In the genomic region with DNA sequence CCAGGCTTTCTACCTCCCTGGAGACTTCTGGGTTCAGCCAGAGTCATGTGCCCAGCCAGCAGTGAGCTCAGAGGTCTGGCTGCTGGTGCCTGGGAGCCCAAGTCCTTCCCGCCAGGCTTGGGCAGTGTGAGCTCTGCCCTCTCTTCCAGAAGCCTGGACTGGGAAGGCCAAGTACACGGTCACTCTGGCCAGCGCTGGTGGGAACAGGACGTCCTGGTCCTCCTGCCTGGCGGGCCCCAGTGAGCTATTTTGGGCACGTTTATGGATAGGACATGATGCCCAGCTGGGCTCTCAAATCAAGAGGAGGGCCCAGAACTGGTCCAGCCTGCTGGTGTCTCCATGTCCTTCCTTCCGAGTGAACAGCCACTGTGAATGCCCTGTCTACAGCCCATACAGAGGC, we compare ENCODE assay signal across 12 mouse cellular contexts.
A peak's percentile ranks its signal among the peaks of the same experiment; 100 is the strongest.
DNase-seq lines count a peak whose midpoint lies in the region; ATAC-seq lines count a peak whose summit lies in the region.
"Had no signal": no experiment of that assay in that cellular context is flagged by ENCODE, and none has a peak within 500 bp of the region (broad histone marks: within the 10 kb centered on the region; RNA-seq: fewer than 3 reads in every experiment).

No protein-coding gene starts in this region.

- 60% methylated on average over 7 of the region's 7 CpGs for WGBS in heart, embryonic 11.5 days (ENCODE audit: insufficient replicate concordance)

- H3K4me1 ChIP-seq in heart, embryonic 11.5 days (ENCODE audit: control insufficient read depth, insufficient read depth, low read length), result peaks cover 54% of the 10 kb centered on the region

- H3K27ac ChIP-seq in heart, embryonic 11.5 days (ENCODE audit: low read depth, low read length), result no peak overlapping the region
- H3K27ac ChIP-seq: forebrain, embryonic 15.5 days; limb, embryonic 10.5 days; midbrain, embryonic 10.5 days had no signal

- no peak overlapping the region for H3K4me3 ChIP-seq in heart, embryonic 11.5 days (ENCODE audit: low read depth, low read length)
- H3K4me3 ChIP-seq: forebrain, embryonic 15.5 days; limb, embryonic 10.5 days; midbrain, embryonic 10.5 days had no signal

- H3K27me3 ChIP-seq in heart, embryonic 11.5 days (ENCODE audit: control insufficient read depth, insufficient read depth, low read length), result no peaks in the 10 kb centered on the region
- H3K27me3 ChIP-seq: forebrain, embryonic 15.5 days had no signal

- no peak for ATAC-seq in heart, embryonic 11.5 days (replicated peaks; ENCODE audit: insufficient number of reproducible peaks, low FRiP score, low TSS enrichment)
- ATAC-seq: forebrain, embryonic 15.5 days; hindbrain, embryonic 16.5 days had no signal

- H3K9me3 ChIP-seq in heart, embryonic 11.5 days (replicated peaks; ENCODE audit: control insufficient read depth, low read length), result no peaks in the 10 kb centered on the region
- H3K9me3 ChIP-seq: forebrain, embryonic 15.5 days; limb, embryonic 10.5 days; midbrain, embryonic 10.5 days had no signal

- peak; percentile 81 to 93 for DNase-seq in heart, adult 18-20 months
- DNase-seq in adrenal gland, adult 2 months, result peak; percentile 72
- DNase-seq in heart, adult 8-10 months (ENCODE audit: low spot score), result peak; percentile 86
- peak; percentile 66 for DNase-seq in kidney, postnatal 10 days
- no peak for DNase-seq in embryo, embryonic 11 days
- no peak for DNase-seq in spleen, postnatal 10 days (ENCODE audit: low spot score in 2 of 2)
- no peak for DNase-seq in cerebellum, adult 9-10 months

- no peak overlapping the region for H3K9ac ChIP-seq in heart, embryonic 11.5 days (ENCODE audit: low read depth, low read length)
- H3K9ac ChIP-seq: forebrain, embryonic 15.5 days had no signal

- H3K36me3 ChIP-seq in heart, embryonic 11.5 days (ENCODE audit: control insufficient read depth, insufficient read depth, low read length), result no peaks in the 10 kb centered on the region
- H3K36me3 ChIP-seq: forebrain, embryonic 15.5 days; limb, embryonic 10.5 days; midbrain, embryonic 10.5 days had no signal

- H3K4me2 ChIP-seq in heart, embryonic 11.5 days, result no peak overlapping the region
- H3K4me2 ChIP-seq: forebrain, embryonic 15.5 days had no signal

Comparison
In these comparisons a context has a peak if more than half of its experiments do, and no peak if none do; other contexts are left out.
1. DNase-seq: peak in heart, adult 18-20 months (2 of 2), adrenal gland, adult 2 months (single experiment), heart, adult 8-10 months (single experiment) and kidney, postnatal 10 days (single experiment); none in embryo, embryonic 11 days (single experiment), spleen, postnatal 10 days (0 of 2) and cerebellum, adult 9-10 months (single experiment).